Mouse (Mus musculus): Measurements from ENCODE around the gene Crybb1. TPM values are rescaled to one million over a fixed set of nuclear protein-coding genes. Genes with fewer than 3 reads are reported as not detected.

Crybb1 gene
- polyA plus RNA-seq, 1 experiment from 2014 or later: 0.73 TPM

- H3K27me3 ChIP-seq (ENCODE audit: control insufficient read depth, insufficient read depth, low read length): no peaks in the 10 kb centered on the region
- H3K4me2 ChIP-seq (ENCODE audit: low read depth, low read length, severe bottlenecking): no peak overlapping the region
- no peaks in the 10 kb centered on the region; the same call in 1 of the 2 replicates for H3K4me1 ChIP-seq (replicated peaks; ENCODE audit: control insufficient read depth, insufficient read depth, low read length)
- no peak overlapping the region for H3K27ac ChIP-seq (ENCODE audit: low read depth, low read length)
- no peaks in the 10 kb centered on the region for H3K9me3 ChIP-seq (ENCODE audit: control insufficient read depth, low read length)
- no peak for DNase-seq (ENCODE audit: low spot score)
- no peak for ATAC-seq (replicated peaks; ENCODE audit: low FRiP score)
- WGBS: 88% methylated on average over 7 of the region's 7 CpGs
- H3K36me3 ChIP-seq (ENCODE audit: control insufficient read depth, insufficient read depth, low read length): no peaks in the 10 kb centered on the region
- no peak overlapping the region for H3K4me3 ChIP-seq (ENCODE audit: low read depth, low read length)
- H3K9ac ChIP-seq (ENCODE audit: low read length): no peak overlapping the region
Measured at GRCm38 (mm10) chr5:112264099-112264498, 8.5 kb downstream of the Crybb1 start.

- WGBS: 87% methylated on average over 5 of the region's 5 CpGs
- Histone ChIP-seq H3K36me3 (ENCODE audit: control insufficient read depth, insufficient read depth, low read length) (no peaks in the 10 kb centered on the region), H3K9ac (ENCODE audit: low read length) (no peak overlapping the region), H3K4me1 (replicated peaks; ENCODE audit: control insufficient read depth, insufficient read depth, low read length) (no peaks in the 10 kb centered on the region; the same call in 1 of the 2 replicates), H3K27ac (ENCODE audit: low read depth, low read length) (no peak overlapping the region), H3K9me3 (ENCODE audit: control insufficient read depth, low read length) (no peaks in the 10 kb centered on the region), H3K4me3 (ENCODE audit: low read depth, low read length) (no peak overlapping the region), H3K4me2 (ENCODE audit: low read depth, low read length, severe bottlenecking) (no peak overlapping the region), H3K27me3 (ENCODE audit: control insufficient read depth, insufficient read depth, low read length) (no peaks in the 10 kb centered on the region)
- ATAC-seq (replicated peaks; ENCODE audit: low FRiP score) (no peak), DNase-seq (ENCODE audit: low spot score) (no peak)
Measured at GRCm38 (mm10) chr5:112265110-112265509, 9.5 kb downstream of the Crybb1 start.

- Histone ChIP-seq H3K9ac (ENCODE audit: low read length) (no peak overlapping the region), H3K4me3 (ENCODE audit: low read depth, low read length) (no peak overlapping the region), H3K9me3 (ENCODE audit: control insufficient read depth, low read length) (no peaks in the 10 kb centered on the region), H3K4me1 (replicated peaks; ENCODE audit: control insufficient read depth, insufficient read depth, low read length) (no peaks in the 10 kb centered on the region; the same call in 1 of the 2 replicates), H3K27me3 (ENCODE audit: control insufficient read depth, insufficient read depth, low read length) (no peaks in the 10 kb centered on the region), H3K4me2 (ENCODE audit: low read depth, low read length, severe bottlenecking) (peak overlapping the region; percentile 26; the same call in 1 of the 2 replicates), H3K36me3 (ENCODE audit: control insufficient read depth, insufficient read depth, low read length) (no peaks in the 10 kb centered on the region), H3K27ac (ENCODE audit: low read depth, low read length) (no peak overlapping the region)
- peak; percentile 66 for DNase-seq (ENCODE audit: low spot score)
- peak; percentile 56; the same call in 1 of the 2 replicates for ATAC-seq (replicated peaks; ENCODE audit: low FRiP score)
- WGBS: 8% methylated on average over 10 of the region's 10 CpGs
Measured at GRCm38 (mm10) chr5:112265515-112265914, 9.9 kb downstream of the Crybb1 start.

- Histone ChIP-seq H3K27me3 (ENCODE audit: control insufficient read depth, insufficient read depth, low read length) (no peaks in the 10 kb centered on the region), H3K4me2 (ENCODE audit: low read depth, low read length, severe bottlenecking) (peak overlapping the region; percentile 26; the same call in 1 of the 2 replicates), H3K36me3 (ENCODE audit: control insufficient read depth, insufficient read depth, low read length) (no peaks in the 10 kb centered on the region), H3K9me3 (ENCODE audit: control insufficient read depth, low read length) (no peaks in the 10 kb centered on the region), H3K9ac (ENCODE audit: low read length) (no peak overlapping the region), H3K27ac (ENCODE audit: low read depth, low read length) (no peak overlapping the region), H3K4me3 (ENCODE audit: low read depth, low read length) (no peak overlapping the region), H3K4me1 (replicated peaks; ENCODE audit: control insufficient read depth, insufficient read depth, low read length) (no peaks in the 10 kb centered on the region; the same call in 1 of the 2 replicates)
- ATAC-seq (replicated peaks; ENCODE audit: low FRiP score): no peak
- 73% methylated on average over 9 of the region's 9 CpGs for WGBS
- no peak for DNase-seq (ENCODE audit: low spot score)
Measured at GRCm38 (mm10) chr5:112266011-112266777, 10.6 kb downstream of the Crybb1 start.

- Histone ChIP-seq H3K4me2 (ENCODE audit: low read depth, low read length, severe bottlenecking) (no peak overlapping the region), H3K36me3 (ENCODE audit: control insufficient read depth, insufficient read depth, low read length) (no peaks in the 10 kb centered on the region), H3K27ac (ENCODE audit: low read depth, low read length) (no peak overlapping the region), H3K4me3 (ENCODE audit: low read depth, low read length) (no peak overlapping the region), H3K9me3 (ENCODE audit: control insufficient read depth, low read length) (no peaks in the 10 kb centered on the region), H3K9ac (ENCODE audit: low read length) (no peak overlapping the region), H3K4me1 (replicated peaks; ENCODE audit: control insufficient read depth, insufficient read depth, low read length) (0 out of 2 replicates have a peak, but pooled peaks cover 2% of the 10 kb centered on the region), H3K27me3 (ENCODE audit: control insufficient read depth, insufficient read depth, low read length) (no peaks in the 10 kb centered on the region)
- 59% methylated on average over 24 of the region's 24 CpGs for WGBS
- DNase-seq (ENCODE audit: low spot score) (no peak), ATAC-seq (replicated peaks; ENCODE audit: low FRiP score) (no peak)
Measured at GRCm38 (mm10) chr5:112270764-112271541, 15.3 kb downstream of the Crybb1 start.

GRCm38 (mm10) chr5:112272934-112273333, 17.3 kb downstream of the Crybb1 start:
- ATAC-seq (replicated peaks; ENCODE audit: low FRiP score) (no peak), DNase-seq (ENCODE audit: low spot score) (no peak)
- Histone ChIP-seq H3K4me1 (replicated peaks; ENCODE audit: control insufficient read depth, insufficient read depth, low read length) (peaks cover 5% of the 10 kb centered on the region; the same call in 1 of the 2 replicates), H3K9me3 (ENCODE audit: control insufficient read depth, low read length) (no peaks in the 10 kb centered on the region), H3K9ac (ENCODE audit: low read length) (no peak overlapping the region), H3K27ac (ENCODE audit: low read depth, low read length) (no peak overlapping the region), H3K4me3 (ENCODE audit: low read depth, low read length) (no peak overlapping the region), H3K4me2 (ENCODE audit: low read depth, low read length, severe bottlenecking) (no peak overlapping the region), H3K36me3 (ENCODE audit: control insufficient read depth, insufficient read depth, low read length) (no peaks in the 10 kb centered on the region), H3K27me3 (ENCODE audit: control insufficient read depth, insufficient read depth, low read length) (no peaks in the 10 kb centered on the region)
- WGBS: 76% methylated on average over 2 of the region's 2 CpGs

- DNase-seq (ENCODE audit: low spot score) (no peak), ATAC-seq (replicated peaks; ENCODE audit: low FRiP score) (no peak)
- H3K4me1 ChIP-seq (replicated peaks; ENCODE audit: control insufficient read depth, insufficient read depth, low read length): peaks cover 5% of the 10 kb centered on the region; the same call in 1 of the 2 replicates
- no peaks in the 10 kb centered on the region for H3K9me3 ChIP-seq (ENCODE audit: control insufficient read depth, low read length)
- no peak overlapping the region for H3K4me3 ChIP-seq (ENCODE audit: low read depth, low read length)
- no peak overlapping the region for H3K27ac ChIP-seq (ENCODE audit: low read depth, low read length)
- no peak overlapping the region for H3K9ac ChIP-seq (ENCODE audit: low read length)
- H3K4me2 ChIP-seq (ENCODE audit: low read depth, low read length, severe bottlenecking): no peak overlapping the region
- 58% methylated on average over 2 of the region's 2 CpGs for WGBS
- H3K27me3 ChIP-seq (ENCODE audit: control insufficient read depth, insufficient read depth, low read length): no peaks in the 10 kb centered on the region
- H3K36me3 ChIP-seq (ENCODE audit: control insufficient read depth, insufficient read depth, low read length): no peaks in the 10 kb centered on the region
Measured at GRCm38 (mm10) chr5:112273746-112274463, 18.3 kb downstream of the Crybb1 start.

Measured in forebrain, embryonic 11.5 days (tissue).